Mouse (Mus musculus) spleen, postnatal 10 days (tissue): ENCODE data around the gene Astn2.

Experiments used
- DNase-seq, 2 experiments: peaks; one replicate each; pipeline ENCODE4 v3.0.0; 2021 to 2022; ENCODE audit warnings: low spot score in 2 of 2

The Astn2 gene

DNA sequence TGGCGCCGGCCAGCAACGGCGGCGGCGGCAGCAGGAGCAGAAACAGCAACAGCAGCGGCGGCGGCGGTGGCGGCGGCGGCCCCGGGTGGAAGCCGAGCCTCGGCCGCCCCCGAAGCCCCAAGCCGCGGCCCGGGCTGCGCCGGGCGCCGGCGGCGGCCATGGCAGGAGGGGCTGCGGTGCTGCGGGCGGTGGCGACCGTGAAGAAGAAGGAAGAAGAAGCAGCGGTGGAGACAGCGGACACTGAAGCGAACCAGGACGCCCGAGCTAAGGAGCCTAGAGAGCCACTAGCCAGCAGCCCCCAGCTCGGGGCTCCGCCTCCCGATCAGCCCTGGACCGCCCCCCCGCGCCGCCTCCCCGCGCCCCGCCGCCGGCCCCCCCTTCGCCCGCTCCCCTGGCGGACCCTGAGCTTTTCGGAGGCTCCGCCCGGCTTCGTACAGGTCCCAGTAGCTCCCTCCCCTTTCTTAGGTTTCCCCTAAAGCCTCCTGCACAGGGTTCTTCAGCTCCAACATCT, at the start of gene Astn2:
Astn2 (minus strand) TSS at position 411 of the 511 bp plus-strand sequence.
- DNase-seq = no peak

DNA sequence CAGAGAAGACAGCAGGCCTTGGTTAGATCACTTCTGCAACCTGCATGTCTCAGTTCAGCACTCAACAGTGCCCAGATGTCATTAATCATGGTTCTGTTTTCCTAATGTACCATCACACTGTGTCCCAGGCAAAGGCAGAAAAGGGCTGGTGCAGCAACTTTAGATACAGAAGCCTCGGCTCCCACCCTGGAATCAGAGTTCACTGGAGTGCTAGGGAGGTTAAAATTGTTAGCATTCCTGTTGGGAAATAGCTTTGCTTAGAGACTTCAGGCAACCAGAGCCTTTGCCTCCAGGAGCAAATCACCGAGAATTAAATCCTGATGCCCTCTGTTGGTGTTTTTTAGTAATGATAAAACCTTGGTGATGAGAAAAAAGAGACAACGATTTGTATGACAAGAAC, 45.7 kb upstream of the Astn2 start:
- no peak for DNase-seq

DNA sequence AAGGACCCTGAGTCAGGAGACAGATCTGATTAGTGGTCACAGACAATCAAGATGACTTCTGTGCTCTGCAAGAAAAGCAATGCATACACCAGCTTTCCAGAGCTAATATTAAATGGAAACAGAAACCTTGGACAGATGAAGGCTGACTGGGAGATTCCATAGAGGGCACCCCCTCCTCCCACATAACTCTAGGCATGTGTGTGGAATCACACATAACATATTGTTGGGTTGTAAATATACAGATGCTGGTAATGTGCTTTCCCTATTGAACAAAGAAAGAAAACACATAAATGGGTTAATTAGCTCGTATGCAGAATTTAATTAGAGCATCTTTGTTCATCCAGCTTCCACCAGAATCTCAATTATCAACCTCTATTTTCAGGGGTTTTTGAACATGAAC, 26.8 kb upstream of the Astn2 start:
- no peak for DNase-seq

DNA sequence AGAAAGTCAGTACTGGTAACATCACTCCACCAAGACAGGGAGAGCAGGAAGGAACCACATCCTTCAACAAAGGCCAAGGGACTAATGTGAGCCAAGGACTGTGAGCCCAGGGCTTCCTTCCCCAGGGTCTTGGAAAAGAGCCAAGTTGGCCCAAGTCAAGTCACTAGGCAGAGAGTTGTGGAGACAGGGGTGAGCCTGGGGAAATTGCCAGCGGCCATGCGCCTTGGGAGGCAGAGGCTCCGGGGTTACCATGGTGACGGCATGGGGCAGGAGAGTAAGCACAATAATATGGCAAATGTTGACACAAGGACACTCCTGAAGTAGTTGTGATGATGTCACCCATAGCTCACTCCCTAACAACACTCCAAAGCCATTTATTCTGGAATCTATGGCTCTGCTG, 21.4 kb upstream of the Astn2 start:
- DNase-seq = no peak

DNA sequence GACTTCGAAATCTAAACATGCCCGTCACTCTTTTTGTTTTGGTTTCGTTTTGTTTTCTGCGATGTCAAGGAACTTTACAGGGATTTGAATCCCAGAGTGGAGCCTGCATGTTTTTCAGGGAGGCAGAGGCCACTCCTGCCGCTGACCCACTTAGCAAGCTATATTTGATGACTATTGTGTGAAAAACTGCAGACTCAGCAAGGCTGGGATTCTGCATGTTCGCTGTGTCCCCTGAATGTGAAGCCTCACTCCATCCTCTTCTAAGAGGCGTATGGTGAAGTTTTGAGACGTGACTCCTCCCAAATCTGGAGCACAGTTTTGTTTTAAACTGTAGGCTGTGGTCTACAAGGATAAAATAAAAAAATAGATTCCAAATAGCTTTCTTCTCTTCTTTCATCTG, 10.4 kb upstream of the Astn2 start:
- no peak for DNase-seq

DNA sequence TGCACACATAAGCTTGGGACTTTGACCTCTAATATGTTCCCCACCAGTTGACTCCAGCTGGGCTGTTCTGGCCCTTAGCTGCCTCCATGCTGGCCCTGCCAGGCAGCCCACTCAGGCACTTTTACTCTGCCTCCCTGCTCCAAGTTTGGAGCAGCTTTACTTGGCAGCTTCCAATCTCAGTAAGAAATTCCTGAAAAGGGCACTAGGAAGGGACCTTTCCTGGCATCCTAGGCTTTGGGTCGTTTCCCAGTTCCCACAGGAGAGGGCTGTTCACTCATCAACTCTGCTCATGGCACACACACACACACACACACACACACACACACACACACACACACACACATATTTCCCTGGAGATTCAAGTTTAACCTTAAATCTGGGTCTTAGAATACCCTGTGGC, 675 bp upstream of the Astn2 start:
- no peak for DNase-seq

DNA sequence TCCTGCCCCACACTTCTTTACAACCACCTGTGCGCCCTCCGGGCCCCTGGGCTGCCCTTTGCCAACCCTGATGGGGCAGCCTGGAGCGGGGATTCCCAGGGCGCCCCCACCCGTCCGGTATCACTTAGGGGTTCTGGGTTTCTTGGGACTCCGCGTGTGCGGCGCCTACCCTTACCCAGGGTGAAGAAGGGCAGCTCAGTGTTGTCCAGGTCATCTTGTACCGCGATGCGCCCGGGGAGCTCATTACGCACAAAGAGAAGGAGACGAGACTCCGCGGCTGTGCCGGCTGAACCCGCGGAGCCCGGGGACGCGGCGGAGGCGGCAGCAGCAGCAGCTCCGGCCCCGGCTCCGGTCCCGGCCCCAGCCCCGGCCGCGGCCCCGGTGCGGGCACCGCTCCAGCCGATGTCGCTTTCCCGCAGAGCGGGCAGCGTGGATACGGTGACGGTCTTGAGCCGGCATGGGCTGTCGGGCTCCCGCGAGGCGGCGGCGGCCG, 657 bp downstream of the Astn2 start:
- no peak for DNase-seq

DNA sequence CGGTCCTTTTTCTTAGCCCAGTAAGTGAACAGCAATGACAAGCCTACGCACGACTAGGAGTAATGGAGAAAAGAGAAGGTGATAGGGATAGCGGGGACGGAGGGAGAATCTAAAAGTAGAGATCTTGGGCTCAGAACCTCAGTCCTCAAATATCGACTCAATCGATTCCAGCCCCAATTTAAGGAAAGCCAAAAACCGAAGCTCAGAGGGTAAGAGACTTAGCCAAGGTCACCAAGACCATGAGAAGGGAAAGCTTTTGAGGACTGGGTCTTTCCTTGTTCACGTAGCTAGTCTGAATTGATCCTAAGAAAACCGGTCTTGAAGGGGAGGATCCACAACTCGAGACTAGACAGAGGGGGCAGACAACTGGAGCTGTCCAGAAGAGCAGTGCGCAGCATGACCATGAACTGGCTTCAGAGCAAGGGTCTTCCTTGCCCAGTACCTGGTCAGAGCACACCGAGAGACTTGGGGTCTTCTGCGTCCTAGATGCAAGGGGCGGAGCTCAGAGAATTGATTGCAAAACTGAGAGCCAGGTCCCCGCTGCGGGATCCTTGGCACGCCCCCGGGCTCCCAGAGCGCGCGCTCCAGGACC, 1.2 kb downstream of the Astn2 start:
- DNase-seq = no peak

DNA sequence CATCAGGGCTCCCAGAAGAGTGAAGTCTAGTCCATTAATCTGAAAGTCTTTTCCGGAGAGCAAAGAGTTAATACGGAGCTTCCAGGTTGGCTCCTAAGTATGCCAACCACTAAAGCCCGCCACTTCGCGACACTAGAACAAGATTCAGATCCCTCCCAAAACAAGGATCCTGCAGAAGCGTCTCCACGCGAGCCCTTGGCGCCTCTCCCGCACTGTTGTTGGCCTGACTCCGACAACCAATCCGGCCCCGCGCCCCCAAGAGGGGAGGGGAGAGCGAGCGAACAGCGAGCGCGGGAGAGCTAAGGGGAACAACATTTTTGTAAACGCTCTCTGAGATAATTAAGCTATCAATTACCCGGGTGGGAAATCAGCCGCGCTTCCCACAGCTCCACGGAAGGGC, 1.8 kb downstream of the Astn2 start:
- no peak for DNase-seq

DNA sequence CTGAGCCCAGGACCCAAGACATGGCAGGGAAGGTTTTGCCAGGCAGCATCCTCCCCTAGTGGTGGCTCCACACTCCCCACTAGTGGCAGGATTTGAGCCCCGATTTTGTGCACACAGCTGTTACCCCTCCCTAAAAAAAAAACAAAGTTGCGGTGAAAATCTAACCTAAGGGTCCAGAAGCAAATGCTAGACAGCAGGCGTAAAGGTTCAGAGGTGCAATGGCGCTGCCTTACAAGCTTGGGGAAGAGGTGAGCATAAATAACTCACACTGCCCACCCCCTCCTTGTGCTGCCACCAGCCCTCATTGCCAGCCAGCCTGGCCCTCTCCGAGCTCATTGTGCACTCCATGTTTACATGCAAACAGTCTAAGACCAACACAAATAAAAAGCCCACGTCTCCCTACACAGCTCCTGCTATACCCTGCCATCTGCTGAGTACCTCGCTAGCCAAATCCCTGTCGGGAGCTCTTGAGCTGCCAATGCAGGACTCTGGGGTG, 3.2 kb downstream of the Astn2 start:
- DNase-seq = no peak

DNA sequence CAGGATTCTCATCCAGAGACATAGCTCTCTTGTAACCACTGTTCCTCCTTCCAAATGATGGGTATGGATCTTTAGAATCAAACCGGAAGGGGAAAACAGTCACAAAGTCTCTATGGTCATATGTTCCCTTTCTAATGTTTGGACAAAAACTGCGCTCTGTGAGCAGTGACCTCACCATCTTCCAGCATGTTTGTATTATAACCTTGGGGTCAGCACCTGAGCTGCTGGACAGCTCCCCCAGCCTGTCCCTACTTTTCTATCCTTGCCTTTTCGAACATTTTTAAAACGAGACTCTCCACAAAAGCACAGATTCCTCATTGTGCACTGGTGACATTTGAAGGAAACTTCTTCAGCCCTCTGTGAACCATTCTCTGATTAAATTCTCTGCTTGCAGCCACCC, 5.3 kb downstream of the Astn2 start:
- no peak for DNase-seq

DNA sequence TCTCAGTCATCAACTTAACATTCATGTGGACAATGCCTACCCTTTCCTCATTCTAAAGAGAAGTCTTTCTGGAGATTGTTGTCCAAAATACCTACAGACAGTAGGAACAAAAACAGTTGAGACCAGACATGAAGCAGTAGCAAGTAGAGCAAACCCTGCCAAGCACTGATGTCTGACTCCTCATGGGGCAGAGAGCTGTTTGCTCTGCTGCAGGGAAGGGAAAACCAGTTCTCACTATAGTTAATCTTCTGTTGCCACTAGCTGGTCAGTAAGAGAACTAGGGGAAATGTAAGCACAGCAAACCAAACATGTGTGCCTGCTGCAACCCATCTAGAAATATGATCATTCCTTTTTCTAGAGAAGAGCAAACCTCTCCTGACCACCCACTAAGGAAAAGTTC, 7.2 kb downstream of the Astn2 start:
- no peak for DNase-seq

DNA sequence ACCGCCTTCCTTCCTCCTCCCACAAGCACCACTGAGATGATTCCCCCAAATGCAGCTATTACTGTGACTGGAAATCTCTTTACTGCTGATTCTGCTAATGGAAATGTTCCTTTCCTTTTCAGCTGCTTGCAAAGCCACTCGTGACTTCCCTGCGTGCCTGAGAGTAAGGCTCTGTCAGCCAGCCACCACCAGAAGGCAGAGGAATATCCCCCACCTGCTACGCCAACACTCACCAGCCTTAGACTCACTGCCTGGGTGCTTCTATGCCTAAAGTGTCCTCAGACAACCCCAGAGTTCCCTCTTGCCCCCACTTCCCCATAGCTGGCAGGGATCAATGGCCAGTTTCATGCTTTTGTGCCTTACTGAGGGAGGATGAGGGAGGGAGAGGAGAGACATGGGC, 11.1 kb downstream of the Astn2 start:
- DNase-seq = no peak

DNA sequence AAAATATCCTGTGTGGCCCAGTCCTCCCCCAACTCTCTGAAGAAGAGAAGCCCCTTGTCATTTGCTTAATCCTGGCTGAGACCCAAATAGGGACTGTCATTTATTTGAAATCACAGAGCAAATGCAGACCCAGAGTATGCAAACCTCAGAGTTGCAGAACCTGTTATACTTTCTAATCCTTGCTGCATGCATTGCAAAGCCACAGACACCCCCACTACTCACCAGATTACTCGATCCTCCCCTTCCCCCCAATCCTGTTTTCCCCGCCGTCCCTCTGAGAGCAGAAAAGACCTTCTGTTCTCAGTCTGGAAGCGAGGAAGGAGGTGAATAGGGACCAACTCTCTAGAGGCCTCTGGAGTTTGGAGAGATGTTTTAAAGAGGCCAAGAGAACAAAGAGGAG, 13.9 kb downstream of the Astn2 start:
- DNase-seq = no peak

DNA sequence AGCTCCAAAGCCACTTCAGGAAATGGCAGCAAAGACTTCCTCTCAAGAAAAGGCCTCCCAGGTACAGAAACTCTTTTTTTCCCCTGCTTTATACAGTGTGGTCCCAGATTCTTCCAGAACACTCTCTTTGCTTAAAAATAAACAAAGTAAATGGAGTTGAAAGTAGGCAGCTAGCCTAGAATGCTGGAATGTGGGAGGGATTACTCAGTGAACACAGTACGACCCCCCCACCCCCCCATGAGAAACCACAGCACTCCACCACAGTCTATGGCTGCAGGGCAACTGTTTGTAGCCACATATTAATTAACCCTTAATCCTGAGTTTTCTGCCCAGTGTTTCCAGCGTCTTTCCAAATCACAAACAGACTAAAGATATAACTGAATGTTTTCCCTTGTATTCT, 25.8 kb downstream of the Astn2 start:
- no peak for DNase-seq

DNA sequence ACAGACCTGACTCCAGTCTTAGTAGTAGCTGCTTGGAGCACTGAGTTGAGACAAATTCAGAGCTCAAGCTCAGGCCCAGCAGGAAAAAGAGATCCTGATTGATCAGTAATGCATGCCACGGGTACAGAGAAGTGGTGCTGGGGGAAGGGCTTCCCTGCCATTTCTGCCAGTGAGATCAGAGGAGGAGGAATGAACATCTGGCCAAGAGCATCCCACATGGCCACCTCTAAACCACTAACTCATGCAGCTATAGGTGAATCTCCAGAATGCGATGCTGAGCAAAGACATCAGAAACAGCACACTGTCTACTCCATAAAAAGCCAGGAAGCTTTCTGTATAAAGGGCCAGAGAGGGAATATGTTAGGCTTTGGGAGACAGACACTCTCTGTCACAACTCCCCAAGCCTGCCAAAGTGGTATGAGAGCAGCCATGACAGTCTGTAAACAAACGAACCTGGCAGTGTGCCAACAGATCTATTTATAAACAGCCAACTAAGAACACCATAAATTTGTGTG, 33.8 kb downstream of the Astn2 start:
- no peak for DNase-seq

DNA sequence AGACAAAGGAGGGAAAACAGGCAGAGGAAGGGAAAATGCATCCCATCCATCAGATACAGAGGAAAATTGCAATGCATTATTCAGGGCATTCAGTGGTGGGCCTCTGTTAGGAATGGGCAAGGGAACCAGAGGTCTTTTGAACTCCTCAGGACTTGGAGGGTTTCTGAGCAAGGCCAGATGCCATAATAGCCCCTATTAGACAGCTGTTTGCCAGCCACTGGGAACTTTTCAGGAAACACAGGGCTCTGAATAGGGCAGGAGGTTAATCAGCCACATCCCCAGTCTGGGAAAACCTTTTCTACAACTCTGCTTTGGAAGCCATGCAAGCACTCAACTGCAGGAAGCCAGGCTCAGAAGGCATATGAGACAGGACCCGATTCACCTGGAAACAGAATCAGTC, 38.9 kb downstream of the Astn2 start:
- DNase-seq = no peak

DNA sequence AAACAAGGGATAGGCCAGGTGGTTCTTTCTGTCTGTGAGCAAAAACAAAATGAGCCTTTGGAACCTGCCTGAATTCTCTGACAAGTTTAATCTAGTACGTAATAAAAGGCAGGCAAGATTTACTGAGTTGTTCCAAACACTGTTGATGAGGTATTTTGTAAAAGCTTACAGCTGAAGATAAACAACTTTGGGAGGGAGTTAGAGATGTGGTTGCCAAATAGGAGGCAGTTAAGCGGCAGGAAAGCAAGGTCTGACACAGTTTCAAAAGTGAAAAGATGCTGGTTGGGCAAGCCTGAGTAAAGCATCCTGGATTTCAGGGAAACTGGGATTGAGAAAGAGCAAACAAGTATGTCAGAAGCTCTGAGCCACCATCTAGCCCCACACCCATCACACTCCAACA, 59.8 kb downstream of the Astn2 start:
- no peak for DNase-seq

DNA sequence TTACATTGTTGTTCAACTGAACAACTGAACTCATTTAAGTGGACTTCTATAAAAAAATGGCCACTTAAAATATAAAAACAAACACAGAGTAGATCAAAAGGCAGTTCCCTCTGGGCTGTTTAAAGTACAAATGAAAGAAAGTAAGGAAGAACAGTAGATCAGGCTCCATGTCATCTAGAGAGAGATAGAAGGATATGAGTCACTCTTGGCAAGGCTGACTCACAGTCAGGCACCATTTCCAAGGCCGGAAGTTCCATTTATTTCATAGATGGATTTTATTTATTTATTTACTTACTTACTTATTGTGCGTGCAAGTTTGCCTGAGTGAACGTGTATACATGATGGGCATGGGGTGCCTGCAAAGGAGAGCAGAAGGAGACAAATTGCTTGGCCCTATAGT, 67.0 kb downstream of the Astn2 start:
- no peak for DNase-seq

DNA sequence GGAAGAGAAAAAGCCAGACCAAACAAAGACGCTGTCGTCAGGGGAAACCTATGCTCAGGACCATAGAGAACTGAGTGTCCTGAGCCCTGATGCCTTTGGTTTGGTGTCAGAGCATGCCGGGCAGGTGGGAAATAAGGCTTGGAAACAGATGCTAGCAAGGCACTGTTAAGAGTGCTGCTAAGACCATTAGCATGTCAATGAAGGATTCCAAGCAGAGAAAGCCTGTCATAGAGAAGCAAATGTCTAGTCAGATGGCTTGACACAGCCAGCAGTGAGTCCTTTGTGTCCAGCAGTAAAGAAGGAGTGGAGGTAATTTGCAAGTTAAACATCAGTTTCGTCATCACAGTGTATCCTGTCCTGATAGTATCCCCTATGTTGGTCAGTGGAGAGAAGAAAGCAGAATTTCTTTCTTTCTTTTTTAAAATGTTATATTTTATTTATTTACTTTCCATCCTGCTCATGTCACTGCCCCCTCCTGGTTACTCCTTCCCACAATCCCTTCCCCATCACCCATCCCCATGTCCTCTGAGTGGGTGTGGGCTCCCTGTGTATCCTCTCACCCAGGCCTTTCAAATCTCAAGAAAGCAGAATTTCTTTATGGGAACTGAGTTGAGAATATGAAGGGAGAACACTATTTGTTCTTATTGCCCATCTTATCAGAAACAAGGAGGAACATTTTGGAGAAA, 73.7 kb downstream of the Astn2 start:
- DNase-seq = no peak

DNA sequence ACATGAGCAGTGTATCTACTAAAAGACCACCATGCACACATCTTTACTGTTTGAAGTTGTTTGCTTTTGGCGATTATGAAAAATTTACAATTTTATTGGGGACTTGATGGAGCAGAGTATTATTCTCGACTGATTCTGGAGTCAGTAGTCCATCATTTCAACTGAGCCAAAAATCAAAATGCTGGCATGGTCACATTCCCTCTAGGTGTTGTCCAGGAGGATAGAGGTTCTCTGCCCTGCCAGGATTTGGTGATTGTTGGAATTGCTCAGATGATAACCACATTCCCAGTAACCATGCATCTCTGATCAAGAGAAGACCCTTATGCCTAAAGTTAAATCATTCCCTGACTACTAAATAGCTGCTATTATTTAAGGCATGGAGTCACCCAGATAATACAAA, 83.4 kb downstream of the Astn2 start:
- DNase-seq = no peak

DNA sequence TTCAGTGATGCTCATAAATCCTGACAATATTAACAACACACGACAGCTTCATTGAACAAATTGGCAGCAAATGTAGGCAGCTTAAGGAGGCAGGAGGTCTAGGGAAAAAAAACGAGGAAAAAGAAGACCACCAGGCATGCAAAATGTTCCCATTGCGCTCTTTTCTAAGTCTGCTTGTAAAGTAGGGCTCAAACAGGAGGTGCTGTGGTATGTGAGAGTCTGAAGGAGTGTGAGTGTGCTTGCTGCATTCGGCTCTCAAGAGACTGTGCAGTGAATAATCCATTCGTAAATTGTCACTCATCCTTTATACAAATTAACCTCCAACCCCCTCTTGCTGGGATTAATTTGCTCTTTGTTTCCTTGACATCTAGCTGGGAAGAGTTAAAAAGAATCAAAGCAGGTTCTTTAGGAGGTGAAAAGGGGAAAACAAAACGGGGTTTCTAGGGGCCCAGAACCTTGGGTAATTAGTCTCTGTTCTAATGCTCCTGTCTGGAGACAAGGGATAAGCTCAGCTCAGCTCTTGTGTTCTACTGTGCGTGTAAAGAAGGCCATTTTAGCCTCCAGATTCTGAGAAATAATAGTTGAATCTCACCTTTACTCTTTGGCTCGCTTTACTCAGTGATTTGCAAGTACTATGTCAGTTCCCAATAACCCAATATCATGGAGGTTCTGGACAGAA, 89.5 kb downstream of the Astn2 start:
- DNase-seq = no peak

DNA sequence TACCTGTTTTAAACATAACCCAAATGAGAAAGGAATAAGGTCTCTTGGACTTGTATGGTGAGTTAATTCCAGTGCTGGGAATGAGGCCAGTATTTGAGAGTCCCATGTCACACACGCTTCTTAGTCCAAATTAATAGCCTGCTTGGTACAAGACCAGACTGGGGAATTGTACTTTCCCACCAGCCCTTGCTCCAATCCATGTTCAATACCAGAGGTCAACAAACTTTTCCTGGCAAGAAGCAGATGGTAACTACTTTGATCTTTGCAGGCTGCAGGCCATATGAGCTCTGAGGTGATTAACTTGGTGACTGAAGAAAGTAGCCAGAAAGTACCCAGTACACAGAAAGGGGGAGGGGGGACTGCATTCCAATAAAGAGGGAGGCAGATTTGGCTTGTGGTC, 91.7 kb downstream of the Astn2 start:
- no peak for DNase-seq
